Mouse (Mus musculus) cerebellum, adult (tissue): ENCODE measurements around the gene Tmem132d.
"Not testable (repeated sequence)": the region's sequence is repeated elsewhere in the genome, so short reads cannot be mapped to it uniquely, and the experiment has no call there.

Experiments
- ATAC-seq: cut with Nextera tagmentation; 2 replicates; pipeline ENCODE4 v1.9.2; 2017; ENCODE audit warnings: mild to moderate bottlenecking, moderate library complexity, mixed read lengths; ENCODE audit not compliant: insufficient number of reproducible peaks, low FRiP score, low TSS enrichment

Gene Tmem132d

DNA sequence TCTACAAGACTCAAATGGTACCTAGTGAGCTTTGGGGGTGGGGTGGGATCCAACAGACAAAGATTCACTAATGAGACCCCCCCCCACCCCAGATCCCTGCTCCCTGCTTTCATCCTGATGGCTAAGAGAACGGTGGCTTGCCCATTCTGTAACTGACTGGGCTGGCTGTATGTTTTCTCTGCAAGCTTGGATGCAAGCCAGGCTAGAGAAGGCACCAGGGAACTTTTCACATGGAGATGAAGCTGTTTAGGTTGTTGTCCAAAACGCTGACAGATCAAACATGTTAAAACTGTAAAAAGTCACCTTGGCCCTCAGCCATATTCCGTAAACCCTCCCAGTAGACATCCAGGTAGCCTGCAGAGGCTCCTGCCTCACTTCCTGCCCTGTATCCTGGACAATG is 313.7 kb downstream of the Tmem132d start:
- ATAC-seq: no peak

DNA sequence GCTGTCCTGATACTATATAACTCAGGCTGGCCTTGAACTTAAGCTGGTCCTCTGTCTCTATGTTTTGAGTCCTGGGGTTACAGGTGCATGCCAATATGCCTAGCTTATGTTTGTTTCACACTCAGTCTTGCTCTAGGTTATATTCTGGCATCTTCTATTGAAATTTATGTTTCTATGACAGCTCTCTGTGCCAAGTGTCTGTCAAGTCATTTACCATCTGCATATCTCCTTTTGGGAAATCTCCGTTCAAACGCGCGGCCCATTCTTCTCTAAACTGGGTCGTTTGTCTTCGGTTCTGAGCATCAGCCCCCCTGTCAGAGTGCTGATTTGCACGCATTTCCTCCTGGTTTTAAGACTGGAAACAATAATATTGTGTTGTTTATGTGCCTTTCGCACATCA is 319.8 kb downstream of the Tmem132d start:
- no peak for ATAC-seq

DNA sequence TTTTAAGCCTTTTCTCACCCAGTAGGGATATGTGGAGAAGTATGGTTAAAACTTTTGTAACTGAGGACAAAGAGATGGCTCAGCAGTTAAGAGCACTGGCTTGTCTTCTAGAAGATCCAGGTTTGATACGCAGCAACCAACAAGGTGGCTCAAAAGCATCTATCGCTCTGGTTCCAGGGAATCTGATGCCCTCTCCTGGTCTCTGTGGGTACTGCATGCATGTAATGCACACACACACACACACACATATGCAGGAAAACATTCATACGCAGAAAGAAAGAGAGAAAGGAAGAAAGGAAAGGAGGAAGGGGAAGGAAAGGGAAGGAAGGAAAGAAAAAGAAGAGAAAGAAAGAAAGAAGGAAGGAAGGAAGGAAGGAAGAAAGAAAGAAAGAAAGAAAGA is 320.4 kb downstream of the Tmem132d start:
- ATAC-seq: no peak

DNA sequence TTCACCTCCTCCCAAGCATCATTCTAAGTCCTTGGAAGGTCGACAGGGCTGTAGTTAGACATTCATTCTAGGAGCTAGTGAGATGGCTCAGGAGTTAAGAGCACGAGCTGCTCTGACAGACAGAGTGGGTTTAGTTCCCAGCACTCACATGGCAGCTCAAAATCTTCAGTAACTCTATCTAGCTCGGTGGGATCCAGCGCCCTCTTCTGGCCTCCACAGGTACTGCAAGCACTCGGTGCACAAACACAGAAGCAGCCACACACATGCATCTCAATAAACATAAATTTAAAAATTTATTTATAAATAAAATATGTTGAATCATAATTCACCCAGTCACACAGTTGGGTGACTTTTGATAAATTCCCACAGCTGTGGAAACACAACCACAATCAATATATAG is 321.2 kb downstream of the Tmem132d start:
- no peak for ATAC-seq

DNA sequence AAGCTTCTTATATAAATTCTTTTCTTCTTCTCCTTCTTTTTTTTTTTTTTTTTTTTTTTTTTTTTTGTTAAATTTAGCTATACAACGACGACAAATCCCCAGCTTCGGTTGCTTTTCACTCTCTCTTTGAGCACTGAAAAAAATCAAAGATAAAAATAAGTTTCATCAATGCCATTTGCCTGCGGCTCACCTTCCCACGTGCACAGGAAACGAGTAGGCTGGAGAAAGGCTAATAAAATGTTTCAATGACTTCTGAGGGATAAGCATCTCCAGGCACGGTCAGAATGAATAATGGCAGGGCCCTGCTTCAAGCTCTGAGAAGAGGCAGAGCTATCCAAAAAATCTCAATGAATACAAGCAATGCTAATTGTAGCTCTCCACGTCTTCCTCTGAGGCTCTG is 330.3 kb downstream of the Tmem132d start:
- no peak for ATAC-seq

DNA sequence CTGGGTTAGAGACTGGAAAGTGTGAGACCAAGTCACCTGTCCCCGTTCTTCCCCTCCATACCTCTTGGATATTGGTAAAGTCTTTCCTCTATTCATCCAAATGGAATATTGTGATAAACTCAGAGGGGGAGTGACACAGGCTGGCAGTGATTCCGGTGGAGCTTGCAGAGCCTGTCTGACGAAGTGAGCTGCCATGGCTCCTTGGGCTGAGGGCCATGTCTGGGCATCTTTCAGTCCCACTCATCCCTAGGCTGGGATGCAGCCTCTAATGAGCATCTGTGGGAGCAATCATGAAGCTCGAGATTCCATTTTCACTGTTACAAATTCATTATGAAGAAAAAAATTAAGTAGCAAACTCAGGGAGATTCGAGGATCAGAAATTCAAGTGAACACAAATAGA is 332.5 kb downstream of the Tmem132d start:
- no peak for ATAC-seq

DNA sequence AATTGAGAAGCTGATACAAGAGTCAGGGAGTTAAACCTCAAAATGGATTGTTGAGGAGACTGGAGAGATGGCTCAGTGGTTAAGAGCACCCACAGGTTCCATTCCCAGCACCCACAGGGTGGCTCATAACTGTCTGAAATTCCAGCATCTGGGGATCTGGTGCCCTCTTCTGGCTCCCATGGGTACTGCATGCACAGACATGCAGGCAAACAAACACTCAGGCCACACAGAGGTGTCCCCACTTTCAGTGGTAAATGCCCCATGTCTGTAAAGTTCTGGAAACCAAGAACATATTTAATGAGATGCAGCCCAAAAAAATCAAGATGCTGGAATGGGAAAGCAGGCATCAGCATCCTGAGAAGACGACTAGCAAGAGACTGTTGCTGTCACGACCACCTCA is 333.4 kb downstream of the Tmem132d start:
- no peak for ATAC-seq

DNA sequence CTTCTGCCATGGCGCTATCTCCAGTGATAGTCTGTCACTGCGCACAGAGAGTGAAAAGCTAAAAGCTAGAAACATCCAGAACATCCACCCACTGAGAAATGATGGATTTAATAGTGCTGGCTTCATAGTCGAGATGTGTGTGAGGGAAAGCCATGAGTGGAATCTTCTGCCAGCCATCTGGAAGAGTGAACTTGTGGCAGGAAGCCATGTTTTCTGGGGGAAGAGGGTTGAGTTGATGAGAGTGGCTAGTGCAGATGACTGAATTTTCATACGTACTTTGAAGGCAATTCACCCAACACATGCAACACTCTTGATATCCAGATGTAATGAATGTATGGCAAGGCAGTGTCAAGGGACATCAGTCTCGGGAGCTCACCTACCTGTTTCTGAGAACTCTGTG is 342.3 kb downstream of the Tmem132d start:
- ATAC-seq: no peak

DNA sequence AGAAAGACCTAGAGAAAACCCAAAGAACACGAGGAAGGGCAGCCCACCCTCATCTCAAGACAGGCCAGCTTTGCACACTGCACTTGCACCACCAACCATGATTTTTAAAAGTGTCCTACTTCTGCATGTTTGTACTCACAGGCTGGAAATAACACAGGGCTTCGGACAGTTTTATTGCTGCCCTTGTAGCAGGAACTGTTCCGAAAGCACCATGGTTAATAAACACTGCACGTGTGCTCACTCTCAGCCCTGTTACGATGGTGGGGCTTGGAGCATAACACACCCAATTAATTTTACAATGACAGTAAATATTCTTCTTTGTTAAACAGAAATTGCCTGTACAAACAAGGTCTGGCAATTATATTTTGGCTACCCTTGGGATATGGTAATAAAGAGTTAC is 357.4 kb downstream of the Tmem132d start:
- ATAC-seq: no peak

DNA sequence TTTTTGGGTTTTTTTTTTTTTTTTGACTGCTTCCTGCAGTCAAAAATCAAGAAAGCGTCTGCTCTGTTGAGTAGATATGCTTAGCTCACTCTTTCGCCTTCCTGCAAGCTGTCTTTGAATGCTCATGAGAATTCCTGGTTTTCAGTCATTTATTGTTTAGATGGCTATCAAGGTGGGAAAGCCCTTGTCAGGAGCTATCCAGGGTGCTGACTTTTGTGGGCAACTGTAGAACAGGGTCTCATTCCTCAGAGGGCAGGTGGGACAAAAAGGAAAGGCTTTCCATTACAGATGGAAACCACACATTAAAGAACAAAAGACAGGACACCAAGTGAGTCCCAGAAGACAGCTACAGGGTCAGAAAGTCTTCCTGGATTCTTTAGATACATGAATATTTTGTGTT is 360.3 kb downstream of the Tmem132d start:
- no peak for ATAC-seq

DNA sequence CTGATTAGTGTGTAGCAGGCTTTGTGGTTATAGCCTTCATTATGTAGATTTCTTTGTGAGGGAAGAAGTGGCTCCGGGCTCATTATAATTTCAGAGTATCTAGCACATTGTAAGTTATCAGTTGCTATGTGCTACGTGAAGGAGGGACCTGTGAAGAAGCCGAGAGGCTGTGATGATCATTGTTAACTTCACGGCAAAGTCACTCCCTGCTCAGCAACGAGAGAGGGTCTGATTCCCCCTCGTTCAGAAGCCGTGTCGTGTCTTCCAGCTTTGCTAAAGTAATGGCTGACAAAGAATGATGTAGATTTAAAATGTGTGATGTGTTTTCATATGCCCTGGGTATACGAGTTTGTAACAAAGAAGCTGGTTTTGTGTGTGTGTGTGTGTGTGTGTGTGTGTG is 391.1 kb downstream of the Tmem132d start:
- ATAC-seq: no peak

DNA sequence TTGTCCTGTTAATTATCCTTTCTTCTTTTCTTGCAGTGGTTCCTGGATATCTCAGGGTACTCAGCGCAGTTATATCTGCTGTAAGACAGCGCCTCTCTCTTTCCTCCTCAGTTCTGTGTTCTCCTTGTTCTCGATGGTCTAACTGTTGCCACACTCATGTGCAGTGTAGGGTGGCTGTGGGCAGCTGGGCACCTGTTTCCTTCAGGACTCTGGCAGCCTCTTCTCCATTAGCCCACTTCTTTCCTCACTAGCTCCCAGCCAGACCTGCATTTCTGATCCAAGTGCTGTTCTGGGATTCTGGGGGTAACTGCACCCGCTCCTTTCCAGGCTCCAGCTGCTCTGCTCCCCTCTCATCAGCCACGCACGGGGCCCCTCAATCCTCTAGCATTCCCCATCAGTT is 392.8 kb downstream of the Tmem132d start:
- ATAC-seq: no peak

DNA sequence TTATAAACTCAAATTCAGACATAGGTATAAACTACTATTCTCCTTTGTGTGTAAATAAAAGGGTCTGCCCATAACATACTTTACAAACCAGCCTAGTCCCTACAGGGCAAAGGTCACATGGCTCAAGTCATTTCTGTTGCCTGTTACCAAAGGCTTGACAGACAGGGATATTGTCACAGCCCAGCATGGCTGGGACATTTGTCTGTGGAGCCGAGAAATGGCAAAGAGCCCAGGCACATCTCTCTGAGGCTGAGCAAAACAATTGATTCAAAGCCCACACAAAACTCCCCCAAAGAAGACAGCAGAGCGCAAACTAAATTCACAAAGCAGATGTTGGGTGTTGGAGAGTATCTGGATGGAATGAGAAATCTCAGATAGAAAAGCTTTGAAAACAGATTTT is 405.8 kb downstream of the Tmem132d start:
- no peak for ATAC-seq

DNA sequence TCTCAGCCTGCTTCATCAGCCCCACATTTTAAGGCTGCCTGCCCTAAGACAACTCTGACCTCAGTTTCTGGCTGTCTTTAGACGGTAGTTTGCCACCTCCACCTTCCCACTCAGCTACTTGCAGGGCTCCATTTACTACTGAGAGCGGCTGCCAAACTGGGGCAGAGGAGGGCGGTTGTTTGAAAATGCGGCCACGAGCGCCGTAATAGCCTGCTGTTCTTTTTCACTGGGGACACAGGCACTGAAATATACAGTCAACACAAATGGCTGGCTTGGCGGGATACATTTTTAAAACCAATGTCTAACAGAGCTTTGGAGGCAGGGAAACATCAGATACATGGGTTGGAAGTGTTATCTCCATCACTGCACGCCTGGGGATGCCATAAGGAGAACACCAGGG is 428.2 kb downstream of the Tmem132d start:
- no peak for ATAC-seq

DNA sequence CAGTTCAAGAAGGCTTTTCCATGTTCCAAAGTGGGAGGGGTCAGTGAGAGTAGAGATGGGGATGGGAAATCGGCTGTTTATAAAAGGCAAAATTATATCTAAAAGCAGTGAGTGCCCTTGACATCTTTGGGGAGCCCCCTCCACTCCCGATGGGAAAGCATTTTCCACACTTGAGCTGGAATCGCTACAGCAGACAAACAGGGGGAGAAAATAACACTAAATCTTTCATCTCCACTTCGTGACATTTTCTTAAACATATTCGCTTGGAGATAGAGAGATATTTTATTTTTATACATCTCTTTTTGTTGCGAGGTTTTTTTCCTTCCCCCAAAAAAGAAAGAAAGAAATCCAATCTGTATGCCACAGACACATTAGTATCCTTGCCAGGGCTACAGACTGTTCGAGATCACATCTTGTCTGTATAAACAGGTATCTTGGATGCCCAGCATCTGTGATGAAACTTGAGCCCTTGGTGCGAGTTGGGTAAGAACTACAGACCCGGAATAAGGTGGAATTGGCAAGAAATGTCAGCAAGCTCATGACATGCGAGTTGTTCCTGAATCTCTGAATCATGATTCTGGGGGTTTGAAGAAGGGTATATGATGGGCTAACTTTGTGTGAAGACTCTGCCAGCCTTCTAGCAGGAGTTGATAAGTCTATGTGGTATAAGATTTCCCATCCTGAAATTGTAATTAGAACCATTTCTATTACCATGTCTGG is 436.2 kb downstream of the Tmem132d start:
- ATAC-seq: no peak

DNA sequence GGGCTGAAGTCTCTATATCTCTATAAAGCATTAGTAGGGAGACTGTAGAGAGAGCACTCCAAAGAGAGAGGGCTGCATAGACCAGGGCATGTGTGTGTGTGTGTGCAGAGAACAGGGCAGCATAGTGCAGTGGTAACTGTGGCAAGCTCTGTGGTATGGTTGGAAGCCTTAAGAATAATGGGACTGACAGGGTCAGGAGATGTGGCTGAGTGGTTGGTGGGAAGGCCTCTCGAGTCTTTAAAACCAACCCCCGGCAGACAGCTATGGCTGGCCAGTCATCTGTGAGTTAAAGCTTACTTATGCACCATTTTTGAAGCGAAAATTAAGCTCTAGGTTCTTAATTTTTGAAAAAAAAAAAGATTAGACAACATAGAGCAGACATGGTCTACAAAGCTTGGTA is 439.4 kb downstream of the Tmem132d start:
- no peak for ATAC-seq

DNA sequence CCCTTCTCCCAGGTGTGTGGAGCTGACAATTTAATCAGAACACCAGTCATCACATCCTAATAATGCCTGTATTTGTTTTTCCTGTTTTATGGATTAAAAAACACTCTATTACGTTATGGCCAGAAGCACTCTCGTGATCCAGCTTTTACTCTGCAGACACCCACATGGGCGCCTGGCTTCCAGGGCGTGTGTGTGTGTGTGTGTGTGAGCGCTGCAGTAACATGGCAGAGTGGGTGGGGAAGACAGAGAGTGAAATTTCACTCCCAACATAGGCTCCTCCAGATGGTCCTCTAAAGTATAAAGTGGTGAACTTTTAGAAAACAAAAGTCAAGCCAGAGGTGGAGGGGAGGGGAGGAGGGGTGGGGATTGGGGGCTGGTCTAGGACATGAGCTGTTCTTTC is 442.1 kb downstream of the Tmem132d start:
- no peak for ATAC-seq

DNA sequence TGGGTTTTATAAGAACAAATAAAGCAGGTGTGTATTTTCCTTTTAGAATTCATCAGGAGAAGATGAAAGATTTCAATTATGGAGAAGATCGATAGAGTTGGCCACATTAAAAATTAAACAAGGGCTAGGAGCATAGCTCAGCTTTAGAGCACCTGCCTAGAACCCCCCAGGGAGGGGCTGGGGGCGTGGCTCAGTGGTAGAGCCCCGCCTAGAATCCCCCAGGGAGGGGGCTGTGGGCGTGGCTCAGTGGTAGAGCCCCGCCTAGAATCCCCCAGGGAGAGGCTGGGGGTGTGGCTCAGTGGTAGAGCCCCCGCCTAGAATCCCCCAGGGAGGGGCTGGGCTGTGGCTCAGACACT is 452.9 kb downstream of the Tmem132d start:
- ATAC-seq: not testable (repeated sequence)

DNA sequence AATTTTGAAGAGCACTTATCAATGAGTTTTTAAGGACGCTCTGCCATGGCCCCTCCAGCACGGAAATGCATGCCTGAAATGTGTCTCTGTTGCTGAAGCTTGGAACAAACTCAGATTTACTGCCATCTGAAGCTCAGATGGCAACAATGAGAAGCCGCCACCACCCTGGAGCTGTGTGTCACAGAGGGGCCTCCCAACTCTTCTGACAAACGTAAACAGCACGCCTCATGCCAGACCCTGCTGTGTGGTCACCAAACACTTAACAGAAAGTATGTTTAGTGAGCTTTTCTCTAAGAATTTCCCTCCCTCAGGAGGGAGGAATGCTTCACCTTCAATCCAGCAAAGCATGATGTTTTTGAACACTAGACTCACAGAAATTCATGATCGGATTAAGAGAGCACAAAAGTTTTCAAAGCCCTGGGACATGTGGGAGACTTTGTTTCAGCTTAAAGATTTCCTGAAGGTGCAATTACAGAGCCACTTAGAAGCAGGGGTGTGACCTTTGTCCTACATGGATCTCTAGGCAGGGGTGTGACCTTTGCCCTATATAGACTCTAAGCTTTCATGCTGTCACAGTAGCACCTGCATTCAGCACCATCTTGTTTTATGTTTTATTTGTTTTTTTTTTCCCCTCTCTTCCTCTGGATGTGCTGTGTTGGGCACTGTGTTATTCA is 453.4 kb downstream of the Tmem132d start:
- ATAC-seq: no peak

DNA sequence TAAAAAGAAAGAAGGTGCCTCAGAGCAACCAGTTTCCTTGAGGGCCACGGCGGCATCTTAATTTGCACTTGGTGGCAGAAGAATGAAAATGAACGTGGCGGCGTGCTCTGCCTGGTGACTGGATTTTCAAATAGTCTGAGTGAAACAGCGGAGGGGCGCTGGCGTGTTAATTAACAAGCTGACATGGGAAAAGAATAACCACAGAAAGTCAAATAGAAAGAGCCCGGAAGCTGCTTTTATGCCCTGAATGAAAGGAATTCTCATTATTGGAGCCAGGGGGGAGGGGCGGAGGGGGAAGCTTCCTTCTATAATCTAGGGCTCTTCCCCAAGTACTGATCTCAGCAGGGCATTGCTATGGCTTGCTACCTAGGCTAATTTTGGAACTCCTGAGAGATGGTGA is 456.2 kb downstream of the Tmem132d start:
- no peak for ATAC-seq

DNA sequence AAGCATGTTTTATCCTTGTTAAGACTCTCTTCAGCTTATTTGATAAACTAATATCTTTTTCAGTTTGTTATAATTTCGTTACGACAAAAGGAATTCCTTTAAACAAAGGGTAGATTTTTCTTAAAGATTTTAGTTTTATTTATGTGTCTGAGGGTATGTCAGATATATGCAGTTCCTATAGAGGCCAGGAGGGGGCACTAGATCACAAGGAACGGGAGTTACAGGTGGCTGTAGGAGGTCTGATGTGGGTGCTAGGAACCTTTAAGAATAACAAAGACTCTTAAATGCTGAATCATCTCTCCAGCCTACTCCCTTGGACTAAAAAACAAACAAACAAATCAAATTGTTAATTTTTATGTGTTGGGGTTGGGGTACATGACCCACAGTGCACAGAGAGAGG is 467.2 kb downstream of the Tmem132d start:
- ATAC-seq: no peak

DNA sequence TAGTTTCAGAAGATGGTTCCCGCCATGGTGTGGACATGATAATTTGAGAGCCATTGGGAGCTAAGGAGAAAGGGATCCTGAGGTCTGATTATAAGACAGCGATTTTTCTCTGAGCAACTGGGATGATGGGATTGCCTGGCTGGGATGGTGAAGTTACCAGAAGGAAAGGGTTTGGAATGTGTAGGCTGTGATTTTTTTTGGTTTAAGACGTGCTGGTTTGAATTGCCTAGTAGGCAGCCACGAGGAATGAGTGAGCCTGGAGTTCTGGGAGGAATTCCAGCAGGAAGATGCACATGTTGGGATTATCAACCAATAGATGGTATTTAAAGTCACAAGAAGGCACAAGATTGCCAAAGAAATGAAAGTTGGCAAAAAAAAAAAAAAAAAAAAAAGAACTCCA is 470.2 kb downstream of the Tmem132d start:
- ATAC-seq: no peak
